Mouse (Mus musculus): ENCODE data around the gene Tatdn3.

DNA sequence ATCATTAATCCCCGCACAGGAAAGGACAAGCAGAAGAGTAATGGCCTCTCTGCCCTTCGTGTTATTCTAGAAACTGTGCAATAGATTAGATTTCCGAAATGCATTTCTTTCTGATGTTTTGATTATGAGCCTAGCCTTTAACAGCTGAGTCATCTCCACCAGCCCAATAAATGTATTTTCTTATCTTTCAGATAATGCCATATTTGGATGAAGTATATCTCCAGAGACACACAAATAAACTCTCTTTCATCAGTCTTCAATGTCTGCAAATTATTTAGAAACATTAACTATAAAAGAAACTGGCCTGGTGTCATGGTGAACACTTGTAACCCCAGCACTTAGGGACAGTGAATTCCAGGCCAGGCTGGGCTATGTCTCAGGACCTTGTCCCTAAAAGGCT, 20.0 kb downstream of the Tatdn3 start:
- TF ChIP-seq CTCF (IDR thresholded peaks at IDR 0.05; ENCODE audit: low read depth, low read length) (no peak), GATA1 (IDR thresholded peaks at IDR 0.05; ENCODE audit: borderline replicate concordance, low read length) (no peak)
